Mouse (Mus musculus) testis, adult 2 months (tissue): Measurements from ENCODE around the gene Cacna1e.

ENCODE experiments used
- CTCF ChIP-seq: fragments of 200-500 bp; IDR thresholded peaks from 2 replicates; pipeline ENCODE4 v1.5.1; 2012; ENCODE audit warnings: low read depth, mild to moderate bottlenecking, inconsistent platforms, low read length, moderate library complexity; ENCODE audit not compliant: control insufficient read depth, insufficient read depth, insufficient replicate concordance
- POLR2A ChIP-seq: fragments of 200-500 bp; IDR thresholded peaks from 2 replicates; pipeline ENCODE4 v1.6.1; 2012; ENCODE audit warnings: low read depth, mild to moderate bottlenecking, inconsistent platforms, low read length, moderate library complexity; ENCODE audit not compliant: control insufficient read depth

DNA sequence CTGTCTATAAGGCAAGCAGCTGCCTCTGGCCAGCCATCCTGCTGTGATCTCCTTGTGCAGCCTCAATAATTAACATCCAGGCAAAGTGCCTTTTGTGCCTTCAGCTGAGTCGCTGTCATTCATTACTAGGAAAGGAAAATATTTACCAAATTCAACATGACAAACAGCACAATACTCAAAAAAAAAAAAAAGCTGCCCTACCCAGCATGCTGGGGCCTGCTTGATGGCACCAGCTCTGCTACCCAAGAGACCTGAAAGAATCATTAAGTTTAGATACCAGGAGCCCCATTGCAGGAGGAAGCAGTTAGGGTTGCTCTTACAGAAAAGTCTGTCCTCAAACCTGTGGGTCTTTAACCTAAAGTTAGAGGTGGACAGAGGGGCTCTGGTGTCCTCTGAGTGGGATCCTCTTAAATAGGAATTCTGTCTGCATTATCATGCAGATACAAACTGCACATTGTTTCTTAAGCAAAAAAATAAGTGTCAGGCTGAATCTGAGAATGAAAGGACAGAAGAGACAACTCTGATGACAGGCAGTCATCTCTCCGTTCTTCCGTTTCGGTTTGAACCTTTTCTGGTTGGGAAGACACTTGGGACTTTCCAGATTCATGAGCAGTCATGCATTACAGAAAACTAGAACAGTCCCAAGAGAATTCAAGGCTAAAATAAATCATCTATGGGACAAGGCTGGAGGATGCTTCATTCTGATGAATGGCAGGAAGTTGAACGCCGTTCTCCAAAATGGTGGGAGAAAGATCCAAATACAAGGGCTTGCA is 33.6 kb downstream of the Cacna1e start:
- TF ChIP-seq POLR2A: no peak
- no peak for TF ChIP-seq CTCF
